Mouse (Mus musculus) mammary gland, adult 2 months (tissue): Measurements from ENCODE around the gene Lrrc17. TPM values are rescaled to one million over a fixed set of nuclear protein-coding genes. Genes with fewer than 3 reads are reported as not detected.

ENCODE experiments used
- polyA plus RNA-seq: library from polyadenylated mRNA; depleted of rRNA; stranded (reverse); fragments of >200 nt; gene quantifications from 2 replicates; pipeline ENCODE4 v1.2.3, GENCODE M21; 2012; ENCODE audit warnings: low replicate concordance; rRNA removed

Gene Lrrc17
- 13.2 and 18.6 TPM in 2 replicates for polyA plus RNA-seq

GRCm38 (mm10) chr5:21543409-21544201 is at the start of gene Lrrc17:
Lrrc17 (plus strand) TSS chr5:21543559.

Other genes starting within 250 kb of the Lrrc17 start
- gene Fgl2, start 170.9 kb upstream of the Lrrc17 start, polyA plus RNA-seq, result 10.5 and 15.0 TPM in 2 replicates
- gene Ccdc146, start 118.9 kb upstream of the Lrrc17 start, polyA plus RNA-seq, result 0.33 TPM in 1 of 2 replicates, not detected in the other
- gene Fam185a, start 118.6 kb upstream of the Lrrc17 start, polyA plus RNA-seq, result 1.4 and 2.9 TPM in 2 replicates
- gene Fbxl13, start 102.1 kb downstream of the Lrrc17 start, polyA plus RNA-seq, result 0.16 and 0.45 TPM in 2 replicates
- gene Armc10, start 102.3 kb downstream of the Lrrc17 start, polyA plus RNA-seq, result 28.1 and 87.7 TPM in 2 replicates
- 4.8 and 5.1 TPM in 2 replicates for gene Napepld, start 157.8 kb downstream of the Lrrc17 start, polyA plus RNA-seq
- gene Pmpcb, start 193.6 kb downstream of the Lrrc17 start, polyA plus RNA-seq, result 24.7 and 68.1 TPM in 2 replicates
- 5.4 and 14.6 TPM in 2 replicates for gene Dnajc2, start 241.7 kb downstream of the Lrrc17 start, polyA plus RNA-seq
- 12.8 and 26.3 TPM in 2 replicates for gene Psmc2, start 241.7 kb downstream of the Lrrc17 start, polyA plus RNA-seq